Mouse (Mus musculus) adrenal gland, adult (tissue): Measurements from ENCODE around the gene Bspry.
A peak's percentile ranks its signal among the peaks of the same experiment; 100 is the strongest.

Experiments used
- DNase-seq, 2 experiments: peaks; one replicate each; pipeline ENCODE4 v3.0.0; 2022 to 2023; ENCODE audit warnings: low spot score in 1 of 2; ENCODE audit not compliant: inconsistent age in 2 of 2

Bspry gene

DNA sequence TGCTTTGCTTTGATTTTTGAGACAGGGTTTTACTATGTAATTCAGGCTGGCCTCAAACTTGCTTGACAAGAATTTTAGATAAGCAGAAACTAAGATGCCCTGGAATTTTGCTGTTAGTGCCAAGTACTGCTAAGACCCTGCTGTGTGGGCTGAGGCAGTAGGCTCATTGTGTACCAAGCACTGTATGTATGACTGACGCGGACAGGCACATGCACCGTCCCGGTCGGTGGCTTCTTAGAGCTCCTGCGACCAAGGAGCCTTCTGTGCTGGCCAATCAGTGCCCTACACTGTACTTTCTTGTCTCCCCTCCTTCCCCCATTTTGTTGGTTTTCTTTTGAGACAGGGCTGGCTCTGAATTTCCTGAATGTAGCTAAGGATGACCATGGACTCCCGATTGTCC, 35.1 kb downstream of the Bspry start:
- DNase-seq = peak in 1 of 2 experiments; percentile 54

DNA sequence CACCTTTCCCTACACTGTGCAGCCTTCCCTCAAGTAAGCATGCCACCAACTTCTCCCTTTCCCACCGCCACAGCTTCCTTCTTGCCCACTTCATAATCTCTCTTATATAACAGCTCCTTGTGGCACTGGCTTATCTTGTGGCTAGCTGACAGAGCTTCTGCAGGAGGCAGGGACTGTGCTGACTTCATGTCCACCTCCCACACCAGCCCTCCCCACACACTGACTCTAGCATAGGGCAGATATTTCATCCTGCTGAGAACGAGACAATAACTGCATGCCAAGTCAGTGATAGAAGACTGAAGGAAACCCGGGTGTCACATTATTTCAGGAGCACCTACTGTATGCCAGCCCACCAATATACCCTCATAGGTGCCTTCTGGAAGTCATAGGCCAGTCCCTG, 35.6 kb downstream of the Bspry start:
- peak; percentile 73 to 76 for DNase-seq

- peak; percentile 77 to 82 for DNase-seq
Observed at GRCm38 (mm10) chr4:62516079-62516478, 36.2 kb downstream of the Bspry start.

DNA sequence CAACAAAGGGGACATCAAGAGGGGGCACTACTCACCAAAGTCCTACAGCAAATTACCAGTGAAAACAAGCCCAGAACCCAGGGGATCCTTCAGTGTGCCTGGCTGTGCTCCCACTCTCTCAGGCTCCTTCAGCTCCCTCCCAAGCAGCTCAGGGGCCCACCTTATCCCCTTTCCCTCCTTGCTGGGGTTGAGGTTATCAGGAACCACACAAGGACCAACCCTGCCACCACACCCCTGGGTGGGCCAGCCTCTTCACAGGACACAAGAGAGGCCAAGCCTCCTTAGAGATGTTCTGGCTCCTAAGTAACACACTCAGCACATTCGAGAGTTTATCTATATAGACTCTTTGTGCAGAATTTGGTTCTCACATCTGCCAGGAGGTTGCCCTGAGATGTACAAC, 36.7 kb downstream of the Bspry start:
- DNase-seq = peak in 1 of 2 experiments; percentile 68

DNA sequence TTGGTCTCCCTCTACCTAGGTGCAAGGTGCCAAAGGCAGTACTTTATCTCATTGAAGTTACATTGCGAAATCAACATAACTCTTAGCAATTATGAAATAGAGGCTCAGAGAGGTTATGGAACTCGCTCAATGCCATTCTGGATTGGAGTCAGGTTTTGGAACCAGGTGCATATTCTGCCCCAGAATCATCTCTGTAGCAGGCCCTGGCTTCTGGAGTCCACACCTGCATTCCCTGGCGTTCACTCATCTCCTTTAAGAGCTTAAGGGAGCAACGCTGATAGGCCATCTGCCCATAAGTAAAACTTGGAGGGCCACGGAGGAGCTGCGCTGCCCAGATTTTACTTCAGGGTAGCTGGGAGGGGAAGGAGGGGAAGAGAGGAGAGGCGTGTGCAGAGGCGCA, 37.2 kb downstream of the Bspry start:
- no peak for DNase-seq

DNA sequence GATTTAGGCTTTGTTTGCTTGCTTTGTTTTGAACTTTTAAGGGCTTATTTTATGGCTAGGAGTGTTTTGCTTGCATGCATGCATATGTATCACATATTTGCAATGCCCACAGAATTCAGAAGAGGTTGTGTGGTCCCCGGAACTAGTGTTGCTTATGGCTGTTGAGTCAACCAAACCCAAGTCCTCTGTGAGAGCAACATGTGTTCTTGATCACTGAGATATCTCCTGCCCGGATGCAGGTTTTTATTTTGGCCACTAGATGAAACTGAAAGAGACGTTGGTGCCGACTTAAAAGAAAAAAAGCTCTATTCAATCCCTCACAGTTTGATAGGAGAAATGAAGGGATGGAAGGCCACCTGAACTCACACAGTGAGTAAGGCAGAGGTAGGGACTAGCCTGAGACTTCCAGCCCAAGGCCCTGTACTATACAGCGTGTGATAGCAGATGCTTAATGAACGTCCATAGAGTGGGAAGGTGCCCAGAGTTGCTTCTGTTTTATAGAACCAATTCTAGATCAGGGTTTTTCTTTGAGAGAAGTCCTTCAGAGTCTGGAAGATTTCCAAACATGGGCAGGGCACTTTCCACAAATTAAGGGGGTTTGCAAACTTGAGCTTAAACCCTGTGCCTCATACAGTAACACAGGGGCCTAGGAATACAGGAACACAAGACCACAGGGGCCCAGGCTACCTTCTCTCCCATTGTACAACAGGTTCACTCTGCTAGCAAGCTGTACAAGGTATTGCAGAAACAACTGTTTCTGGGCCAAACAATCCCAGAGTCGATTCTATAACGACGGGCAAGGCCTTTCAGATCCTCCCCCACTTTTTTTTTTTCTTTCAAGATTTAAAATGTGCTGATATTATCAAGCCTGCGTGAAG, 37.9 kb downstream of the Bspry start:
- peak in 1 of 2 experiments; percentile 73 for DNase-seq

GRCm38 (mm10) chr4:62518416-62519121, 38.7 kb downstream of the Bspry start:
- peak; percentile 70 to 87 for DNase-seq

DNA sequence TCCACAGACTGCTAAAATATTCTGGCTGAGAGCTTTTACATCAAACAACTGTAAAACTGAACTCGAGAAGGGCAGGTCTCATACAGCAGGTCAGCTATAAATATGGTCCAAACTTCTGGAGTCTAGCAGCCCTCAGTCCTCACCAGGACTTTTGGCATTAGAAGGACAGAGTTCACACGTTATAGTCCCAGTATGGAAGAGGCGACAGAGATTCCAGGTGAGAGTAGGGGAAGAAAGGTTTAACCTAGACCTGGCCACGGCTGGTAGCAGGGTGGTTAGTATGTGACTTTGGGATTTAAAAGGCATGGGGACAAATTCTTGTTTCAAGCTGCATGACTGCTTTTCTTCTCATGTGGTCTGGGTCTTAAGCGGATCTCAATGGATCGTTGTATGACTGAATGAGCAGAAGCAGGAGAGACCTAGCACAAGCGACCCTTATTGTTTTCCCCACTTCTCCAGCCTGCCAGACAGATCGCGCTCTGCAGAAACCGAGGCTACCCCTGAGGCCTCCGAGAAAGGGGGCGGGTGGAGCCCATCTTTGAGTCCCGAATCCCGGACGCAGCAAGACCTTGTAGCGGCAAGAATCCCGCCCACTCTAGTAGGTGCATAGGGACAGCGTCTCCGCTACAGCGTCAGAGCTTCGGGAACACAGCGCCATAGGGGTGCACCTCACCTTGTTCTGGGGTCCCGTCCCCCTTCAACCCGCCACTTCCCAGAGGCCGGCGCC, 39.4 kb downstream of the Bspry start:
- DNase-seq = no peak

DNA sequence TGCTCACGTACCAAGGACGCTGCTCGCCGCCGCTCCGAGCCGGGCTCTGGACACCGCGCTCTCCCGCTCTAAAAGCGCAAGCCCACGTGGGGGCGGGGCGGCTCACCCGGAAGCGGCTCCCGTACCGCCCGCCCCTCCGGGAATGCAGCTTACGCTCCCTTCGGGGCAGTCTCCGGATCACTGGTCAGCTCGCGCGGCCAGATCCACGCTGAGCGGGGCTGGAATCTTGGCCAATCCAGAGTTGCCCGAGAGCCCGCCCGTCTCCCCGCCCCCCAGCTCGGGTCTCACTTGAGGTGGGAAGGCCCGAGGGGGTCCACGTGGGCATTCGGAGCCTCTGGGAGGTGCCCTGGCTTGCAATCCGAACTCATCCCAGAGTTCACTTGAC, 40.0 kb downstream of the Bspry start, which contains the start of gene Alad:
Gene Alad, minus strand, starts transcription at position 70 of the 385 bp plus-strand sequence.
- DNase-seq = peak; percentile 96 to 98

DNA sequence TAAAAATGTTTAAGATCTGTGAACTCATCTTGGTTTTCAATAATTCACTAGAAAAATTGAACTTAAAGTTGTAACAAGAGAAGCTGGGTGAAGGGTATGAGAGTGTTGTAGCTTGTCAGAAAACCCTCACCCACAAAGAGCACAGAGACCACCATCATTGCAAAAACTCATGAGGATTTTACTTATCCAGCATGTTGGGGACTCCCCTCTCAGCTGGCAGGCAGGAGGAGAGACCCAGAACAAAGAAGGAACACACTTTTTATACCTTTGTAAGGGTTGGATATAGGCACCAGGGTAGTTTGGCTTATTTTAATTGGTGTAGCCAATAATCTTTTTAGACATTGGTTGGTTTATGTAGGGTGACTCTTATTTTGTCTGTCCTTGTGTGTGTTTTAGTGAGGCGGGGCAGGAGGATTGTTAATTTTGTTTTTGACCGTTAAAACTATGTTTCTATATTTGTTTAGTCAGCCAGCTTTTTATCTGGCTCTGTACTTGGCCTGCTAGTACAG, 41.1 kb downstream of the Bspry start:
- no peak for DNase-seq

DNA sequence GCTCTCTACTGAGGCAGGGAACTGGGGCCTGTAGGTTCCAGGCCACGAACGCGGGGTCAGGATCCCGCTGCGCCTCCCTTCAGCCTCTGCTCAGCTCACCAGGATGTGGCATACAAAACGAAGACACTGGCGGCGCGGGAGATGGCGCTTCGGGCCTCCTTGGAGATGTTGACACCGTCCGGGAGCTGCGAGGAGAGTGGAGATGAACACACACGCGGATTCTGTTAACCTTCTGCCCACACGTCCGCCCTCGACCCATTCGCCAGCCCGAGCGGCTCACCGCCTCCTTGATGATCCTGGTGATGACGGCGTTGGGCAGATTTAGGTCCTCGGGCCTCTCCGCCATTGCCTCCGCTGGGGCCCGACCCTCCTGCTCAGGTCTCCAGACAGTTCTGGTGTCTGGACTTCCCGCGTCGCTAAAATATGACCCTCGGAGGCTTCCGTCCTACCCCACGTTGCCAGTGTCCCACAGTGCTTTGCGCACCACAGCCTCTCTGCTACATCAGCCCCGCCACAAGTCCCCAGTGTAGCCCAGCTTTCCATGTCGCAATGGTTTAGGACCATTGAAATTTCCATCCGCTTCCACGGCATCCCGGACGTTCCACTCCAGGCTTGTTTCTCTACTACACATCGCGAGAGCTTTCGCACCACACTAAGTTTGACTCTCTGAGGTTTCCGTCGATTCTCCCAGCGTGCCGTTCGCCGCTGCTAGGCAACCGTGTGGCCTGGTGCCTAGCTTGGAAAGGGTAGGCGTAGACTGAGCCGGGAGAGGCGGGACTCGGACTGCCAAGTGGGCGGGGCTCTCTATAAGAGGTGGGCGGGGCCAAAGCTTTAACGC, 45.0 kb downstream of the Bspry start, which contains the start of the genes Pole3 and 4933430I17Rik:
Gene Pole3, minus strand, starts transcription at position 418 of the 838 bp plus-strand sequence.
Gene 4933430I17Rik, plus strand, starts transcription at position 719 of the 838 bp plus-strand sequence.
- peak; percentile 97 to 99 for DNase-seq

- peak in 1 of 2 experiments; percentile 37 for DNase-seq
Observed at GRCm38 (mm10) chr4:62525489-62525811, 45.6 kb downstream of the Bspry start.

- peak in 1 of 2 experiments; percentile 46 for DNase-seq
Observed at GRCm38 (mm10) chr4:62526256-62526655, 46.4 kb downstream of the Bspry start.

DNA sequence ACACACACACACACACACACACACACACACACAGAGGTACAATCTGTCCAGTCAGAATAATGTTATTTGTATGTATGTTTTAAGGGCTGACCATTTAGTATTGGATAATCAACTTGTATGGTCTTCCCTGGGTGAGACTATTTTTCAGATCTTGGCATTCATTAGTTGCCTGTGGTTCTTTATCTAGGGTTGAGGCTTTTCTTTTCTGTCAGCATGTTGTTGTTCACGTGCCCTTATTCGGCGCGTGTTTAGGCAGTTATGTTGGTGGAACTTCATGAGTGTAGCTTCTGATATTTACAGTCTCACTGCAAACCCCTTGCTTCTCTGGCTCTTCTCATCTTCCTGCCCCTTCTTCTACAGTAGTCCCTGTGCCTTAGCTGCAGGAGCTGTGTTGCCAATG, 47.8 kb downstream of the Bspry start:
- DNase-seq = no peak

- no peak for DNase-seq
Observed at GRCm38 (mm10) chr4:62533729-62534128, 53.9 kb downstream of the Bspry start.

GRCm38 (mm10) chr4:62541802-62542201, 61.9 kb downstream of the Bspry start:
- DNase-seq = no peak

GRCm38 (mm10) chr4:62543782-62544181, 63.9 kb downstream of the Bspry start:
- no peak for DNase-seq

GRCm38 (mm10) chr4:62544801-62545200, 64.9 kb downstream of the Bspry start:
- no peak for DNase-seq
